Mouse (Mus musculus) urinary bladder, postnatal 0 days (tissue): ENCODE data around the gene Nt5m. TPM values are rescaled to one million over a fixed set of nuclear protein-coding genes. Genes with fewer than 3 reads are reported as not detected.

ENCODE experiments used
- polyA plus RNA-seq: library from polyadenylated mRNA; unstranded; fragments of >200 nt; fragmentation: Nextera tagmentation; extraction: Ambion mirVana; gene quantifications from 2 replicates; pipeline ENCODE4 v1.2.1, GENCODE M21; 2015

Gene Nt5m
- 20.3 and 23.0 TPM in 2 replicates for polyA plus RNA-seq

DNA sequence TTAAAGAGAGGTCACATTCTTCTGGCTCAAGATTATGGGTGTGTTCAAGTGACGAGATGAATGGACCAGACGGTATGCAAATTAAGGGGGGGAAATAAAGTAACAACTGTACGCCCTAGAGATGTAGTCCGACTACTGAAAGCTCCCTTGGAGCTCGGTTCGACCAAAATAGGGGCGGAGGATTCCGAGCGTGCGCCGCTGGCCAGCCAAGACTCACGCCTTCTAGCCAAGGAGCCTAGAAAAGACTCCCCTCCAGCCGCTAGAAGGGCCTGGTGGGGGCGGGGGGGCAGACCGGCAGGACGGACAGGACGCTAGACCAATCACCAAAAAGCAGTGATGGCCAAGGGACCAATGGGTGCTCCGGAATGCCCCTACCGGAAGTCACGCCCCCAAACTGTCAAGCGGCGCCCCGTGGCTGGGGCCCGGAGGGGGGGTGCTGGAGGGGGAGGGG lies at the start of gene Nt5m:
Nt5m (plus strand) TSS at position 440 of the 451 bp plus-strand sequence.

GRCm38 (mm10) chr11:59809670-59810474 lies 29.4 kb upstream of the Nt5m start, which contains the start of gene Flcn:
Gene Flcn (minus strand): TSS chr11:59810016.

GRCm38 (mm10) chr11:59839459-59840126 lies 346 bp downstream of the Nt5m start, which contains the start of gene Cops3:
Gene Cops3 (minus strand): TSS chr11:59839838.

Other genes with a start within 250 kb of the Nt5m start
- gene Olfr223, start 246.2 kb upstream of the Nt5m start, polyA plus RNA-seq, result not detected in 2 replicates
- 51.5 and 59.3 TPM in 2 replicates for gene Mprip, start 178.1 kb upstream of the Nt5m start, polyA plus RNA-seq
- 0.29 and 0.64 TPM in 2 replicates for gene Pld6, start 51.8 kb upstream of the Nt5m start, polyA plus RNA-seq
- 15.5 and 19.9 TPM in 2 replicates for gene Flcn, start 29.4 kb upstream of the Nt5m start, polyA plus RNA-seq
- 108 and 116 TPM in 2 replicates for gene Cops3, start 391 bp downstream of the Nt5m start, polyA plus RNA-seq
- gene Med9, start 108.8 kb downstream of the Nt5m start, polyA plus RNA-seq, result 28.6 and 29.7 TPM in 2 replicates
- 0.45 and 0.60 TPM in 2 replicates for gene Rasd1, start 125.5 kb downstream of the Nt5m start, polyA plus RNA-seq
- 6.9 and 8.5 TPM in 2 replicates for gene Pemt, start 207.0 kb downstream of the Nt5m start, polyA plus RNA-seq